Mouse (Mus musculus): ENCODE measurements around the gene Gkn2. TPM values are rescaled to one million over a fixed set of nuclear protein-coding genes. Genes with fewer than 3 reads are reported as not detected.
A peak's percentile ranks its signal among the peaks of the same experiment; 100 is the strongest.

The Gkn2 gene
- polyA plus RNA-seq (2015; fragmentation: Nextera tagmentation; extraction: Ambion mirVana) = not detected in 2 replicates

- WGBS = 93% methylated on average over 9 of the region's 9 CpGs
These were observed at the start of gene Gkn2 for GRCm38 (mm10) chr6:87373057-87373456. Gene Gkn2, plus strand, starts transcription at chr6:87373357.

GRCm38 (mm10) chr6:87323381-87323780 is 49.8 kb upstream of the Gkn2 start:
- no peaks in the 10 kb centered on the region for H3K4me1 ChIP-seq
- H3K9ac ChIP-seq (replicated peaks) = no peak overlapping the region
- H3K4me3 ChIP-seq = no peak overlapping the region
- no peaks in the 10 kb centered on the region for H3K36me3 ChIP-seq
- WGBS = 94% methylated on average over 2 of the region's 2 CpGs
- no peaks in the 10 kb centered on the region for H3K27me3 ChIP-seq
- no peak for ATAC-seq (replicated peaks)
- H3K27ac ChIP-seq (replicated peaks) = no peak overlapping the region
- H3K4me2 ChIP-seq (replicated peaks) = no peak overlapping the region
- H3K9me3 ChIP-seq = no peaks in the 10 kb centered on the region

More at GRCm38 (mm10) chr6:87373057-87373456, at the start of gene Gkn2:
- no peaks in the 10 kb centered on the region for H3K36me3 ChIP-seq
- no peak within 1 kb of the TSS for H3K4me2 ChIP-seq (replicated peaks)
- no peak within 1 kb of the TSS for H3K27ac ChIP-seq (replicated peaks)
- no peaks in the 10 kb centered on the region for H3K27me3 ChIP-seq
- no peak within 1 kb of the TSS for H3K4me3 ChIP-seq
- H3K9me3 ChIP-seq = no peaks in the 10 kb centered on the region
- H3K4me1 ChIP-seq = no peaks in the 10 kb centered on the region
- no peak within 1 kb of the TSS for H3K9ac ChIP-seq (replicated peaks)
- no peak for ATAC-seq (replicated peaks)

GRCm38 (mm10) chr6:87326932-87327331 is 46.2 kb upstream of the Gkn2 start:
- 87% methylated on average over 2 of the region's 2 CpGs for WGBS
- H3K36me3 ChIP-seq = no peaks in the 10 kb centered on the region
- H3K9ac ChIP-seq (replicated peaks) = no peak overlapping the region
- no peak overlapping the region for H3K4me2 ChIP-seq (replicated peaks)
- no peak overlapping the region for H3K4me3 ChIP-seq
- H3K27me3 ChIP-seq = no peaks in the 10 kb centered on the region
- H3K9me3 ChIP-seq = no peaks in the 10 kb centered on the region
- ATAC-seq (replicated peaks) = no peak
- peaks cover 10% of the 10 kb centered on the region for H3K4me1 ChIP-seq
- no peak overlapping the region for H3K27ac ChIP-seq (replicated peaks)

DNA sequence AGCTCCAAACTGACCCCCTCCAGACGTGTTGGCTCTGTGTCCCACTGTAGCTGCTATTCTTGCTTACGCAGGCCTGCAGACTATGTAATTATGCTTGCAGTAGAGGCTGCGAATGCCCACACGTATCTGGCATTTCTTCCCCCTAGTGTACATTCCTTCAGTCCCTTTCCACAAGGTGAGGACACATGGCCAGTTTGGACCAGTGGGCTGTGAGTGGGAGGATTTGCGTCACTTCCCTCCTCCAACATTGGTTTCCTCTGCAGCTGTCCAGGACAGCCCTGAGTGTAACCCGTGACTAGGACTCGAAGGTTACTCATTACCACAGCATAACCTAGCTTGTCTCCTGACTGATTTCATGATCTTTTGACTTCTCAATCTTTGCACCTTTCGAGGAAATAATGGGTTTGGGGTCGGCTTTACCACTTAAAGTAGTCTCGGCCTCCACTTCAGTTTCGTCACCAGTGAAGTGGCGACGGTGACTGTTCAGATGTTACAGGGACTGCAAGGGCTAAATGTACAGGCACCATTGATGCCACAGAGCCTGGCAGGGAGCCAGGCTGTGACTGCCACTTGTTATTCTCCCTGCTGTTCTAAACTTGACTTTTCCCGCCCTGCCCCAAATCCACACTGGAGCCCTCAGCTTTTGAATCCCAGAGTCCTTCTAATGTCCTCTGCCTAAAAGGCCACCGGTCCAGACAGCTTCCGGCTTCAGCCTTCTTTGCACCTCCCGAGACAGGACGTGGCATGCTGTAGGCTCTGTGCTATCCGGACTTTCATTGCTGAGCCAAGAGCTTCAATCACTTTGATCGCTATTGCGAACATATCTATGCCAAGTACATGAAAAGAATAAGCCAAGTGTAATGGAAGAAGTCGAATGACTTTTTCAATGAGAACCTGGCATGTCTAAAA is 44.6 kb upstream of the Gkn2 start:
- H3K36me3 ChIP-seq = no peaks in the 10 kb centered on the region
- ATAC-seq (replicated peaks) = no peak
- no peaks in the 10 kb centered on the region for H3K9me3 ChIP-seq
- H3K4me2 ChIP-seq (replicated peaks) = no peak overlapping the region
- no peak overlapping the region for H3K27ac ChIP-seq (replicated peaks)
- H3K9ac ChIP-seq (replicated peaks) = no peak overlapping the region
- H3K4me3 ChIP-seq = no peak overlapping the region
- H3K4me1 ChIP-seq = peaks cover 16% of the 10 kb centered on the region
- WGBS = 69% methylated on average over 22 of the region's 22 CpGs
- H3K27me3 ChIP-seq = no peaks in the 10 kb centered on the region

DNA sequence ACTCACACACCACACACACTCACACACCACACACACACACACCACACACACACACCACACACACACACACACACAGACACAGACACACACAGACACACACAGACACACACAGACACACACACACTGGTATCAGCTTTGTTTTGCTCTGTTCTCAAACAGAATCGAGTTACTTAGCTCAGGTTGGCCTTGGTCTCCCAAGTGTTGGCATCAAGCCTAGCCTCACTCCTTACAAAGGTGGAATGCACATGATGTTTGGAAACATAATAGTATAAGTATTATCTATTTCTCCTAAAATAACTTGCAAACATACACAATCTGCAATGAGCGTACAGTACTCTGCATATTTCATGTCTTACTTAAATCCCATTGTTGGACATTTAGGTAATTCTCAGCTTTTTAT is 40.8 kb upstream of the Gkn2 start:
- Histone ChIP-seq H3K27me3 (no peaks in the 10 kb centered on the region), H3K4me3 (no peak overlapping the region), H3K36me3 (no peaks in the 10 kb centered on the region), H3K9me3 (no peaks in the 10 kb centered on the region), H3K27ac (replicated peaks) (no peak overlapping the region), H3K4me1 (peaks cover 29% of the 10 kb centered on the region), H3K4me2 (replicated peaks) (no peak overlapping the region), H3K9ac (replicated peaks) (no peak overlapping the region)
- ATAC-seq (replicated peaks) = no peak
- WGBS = 65% methylated on average over 2 of the region's 2 CpGs

GRCm38 (mm10) chr6:87334361-87335090 is 38.6 kb upstream of the Gkn2 start:
- peak overlapping the region; percentile 65 for H3K4me3 ChIP-seq
- 2% methylated on average over 11 of the region's 11 CpGs for WGBS
- peak overlapping the region; percentile 86 for H3K4me2 ChIP-seq (replicated peaks)
- H3K9me3 ChIP-seq = no peaks in the 10 kb centered on the region
- peak; percentile 55 for ATAC-seq (replicated peaks)
- H3K36me3 ChIP-seq = no peaks in the 10 kb centered on the region
- no peaks in the 10 kb centered on the region for H3K27me3 ChIP-seq
- H3K27ac ChIP-seq (replicated peaks) = no peak overlapping the region
- peaks cover 22% of the 10 kb centered on the region for H3K4me1 ChIP-seq
- H3K9ac ChIP-seq (replicated peaks) = peak overlapping the region; percentile 66

DNA sequence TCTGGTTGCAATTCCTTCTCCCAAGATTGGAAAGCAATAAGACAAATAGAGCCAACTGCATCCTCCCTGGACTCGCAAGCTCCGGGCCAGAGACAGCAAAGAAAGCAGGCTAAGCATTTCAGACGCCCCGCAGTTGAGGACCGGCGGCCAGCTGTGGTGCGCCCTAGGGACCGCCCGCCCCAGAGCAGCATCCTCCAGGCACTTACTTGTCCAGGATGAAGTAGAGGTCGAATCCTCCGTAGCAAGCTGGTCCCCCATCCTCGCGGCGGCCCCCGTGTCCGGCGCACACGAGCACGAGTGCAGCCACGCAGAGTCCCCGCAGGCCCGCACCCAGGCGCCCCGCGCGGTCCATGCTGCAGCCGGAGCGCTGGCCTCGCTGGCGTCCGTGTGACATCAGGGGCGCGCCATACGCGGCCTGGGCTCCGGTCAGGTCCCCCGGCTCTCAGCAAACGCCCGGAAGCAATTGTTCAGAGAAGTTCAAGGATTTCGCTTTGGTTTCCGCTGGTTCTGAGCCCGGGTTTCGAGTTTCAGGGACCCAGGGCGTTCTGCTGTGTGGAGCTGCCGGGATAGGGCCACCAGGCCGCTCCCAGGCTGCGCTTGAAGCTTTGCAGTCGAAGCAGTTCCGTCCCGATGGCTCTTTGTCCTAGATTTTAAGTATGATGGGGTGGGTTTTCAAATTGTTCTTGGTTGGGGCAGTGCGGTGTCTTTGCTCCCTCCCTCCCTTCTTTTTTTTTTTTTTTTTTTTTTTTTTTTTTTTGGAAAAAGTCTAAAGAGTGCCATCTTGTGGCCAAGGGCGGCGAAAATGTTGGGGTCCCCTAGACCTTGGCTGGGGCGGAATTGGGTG is 37.8 kb upstream of the Gkn2 start, which contains the start of gene Antxr1:
TSS of gene Antxr1 (minus strand) at position 731 of the 844 bp plus-strand sequence.
- under 1% methylated on average over 54 of the region's 54 CpGs for WGBS

GRCm38 (mm10) chr6:87335935-87336295 is 37.2 kb upstream of the Gkn2 start:
- H3K9me3 ChIP-seq = no peaks in the 10 kb centered on the region
- peak overlapping the region; percentile 86; the same call in 1 of the 2 replicates for H3K4me2 ChIP-seq (replicated peaks)
- peaks cover 22% of the 10 kb centered on the region for H3K4me1 ChIP-seq
- 29% methylated on average over 6 of the region's 6 CpGs for WGBS
- H3K36me3 ChIP-seq = no peaks in the 10 kb centered on the region
- H3K9ac ChIP-seq (replicated peaks) = no peak overlapping the region
- ATAC-seq (replicated peaks) = no peak; the same call in 1 of the 2 replicates
- H3K27ac ChIP-seq (replicated peaks) = no peak overlapping the region
- no peaks in the 10 kb centered on the region for H3K27me3 ChIP-seq
- H3K4me3 ChIP-seq = no peak overlapping the region

More for the DNA sequence above, 37.8 kb upstream of the Gkn2 start, which contains the start of gene Antxr1:
- H3K4me2 ChIP-seq (replicated peaks) = peak within 1 kb of the TSS; percentile 86
- peaks cover 22% of the 10 kb centered on the region for H3K4me1 ChIP-seq
- H3K27me3 ChIP-seq = no peaks in the 10 kb centered on the region
- peak within 1 kb of the TSS; percentile 66 for H3K9ac ChIP-seq (replicated peaks)
- H3K9me3 ChIP-seq = no peaks in the 10 kb centered on the region
- H3K36me3 ChIP-seq = no peaks in the 10 kb centered on the region
- H3K27ac ChIP-seq (replicated peaks) = peak within 1 kb of the TSS; percentile 25; the same call in 1 of the 2 replicates
- ATAC-seq (replicated peaks) = peak; percentile 77
- H3K4me3 ChIP-seq = peak within 1 kb of the TSS; percentile 65

- no peak within 1 kb of the TSS for H3K9ac ChIP-seq (replicated peaks)
- no peaks in the 10 kb centered on the region for H3K9me3 ChIP-seq
- H3K27me3 ChIP-seq = no peaks in the 10 kb centered on the region
- H3K4me3 ChIP-seq = no peak within 1 kb of the TSS
- WGBS = 92% methylated on average over 8 of the region's 8 CpGs
- H3K27ac ChIP-seq (replicated peaks) = no peak within 1 kb of the TSS
- H3K4me2 ChIP-seq (replicated peaks) = no peak within 1 kb of the TSS
- no peaks in the 10 kb centered on the region for H3K4me1 ChIP-seq
- ATAC-seq (replicated peaks) = no peak
- no peaks in the 10 kb centered on the region for H3K36me3 ChIP-seq
These were observed 22.3 kb upstream of the Gkn2 start, which contains the start of gene Gkn1 for GRCm38 (mm10) chr6:87350829-87351228. Gene Gkn1, minus strand, starts transcription at chr6:87350942.

GRCm38 (mm10) chr6:87354441-87354840 is 18.7 kb upstream of the Gkn2 start:
- Histone ChIP-seq H3K4me1 (no peaks in the 10 kb centered on the region), H3K27me3 (no peaks in the 10 kb centered on the region), H3K27ac (replicated peaks) (no peak overlapping the region), H3K9ac (replicated peaks) (no peak overlapping the region), H3K36me3 (no peaks in the 10 kb centered on the region), H3K9me3 (no peaks in the 10 kb centered on the region), H3K4me2 (replicated peaks) (no peak overlapping the region), H3K4me3 (no peak overlapping the region)
- ATAC-seq (replicated peaks) = no peak
- WGBS = 52% methylated on average over 5 of the region's 5 CpGs

DNA sequence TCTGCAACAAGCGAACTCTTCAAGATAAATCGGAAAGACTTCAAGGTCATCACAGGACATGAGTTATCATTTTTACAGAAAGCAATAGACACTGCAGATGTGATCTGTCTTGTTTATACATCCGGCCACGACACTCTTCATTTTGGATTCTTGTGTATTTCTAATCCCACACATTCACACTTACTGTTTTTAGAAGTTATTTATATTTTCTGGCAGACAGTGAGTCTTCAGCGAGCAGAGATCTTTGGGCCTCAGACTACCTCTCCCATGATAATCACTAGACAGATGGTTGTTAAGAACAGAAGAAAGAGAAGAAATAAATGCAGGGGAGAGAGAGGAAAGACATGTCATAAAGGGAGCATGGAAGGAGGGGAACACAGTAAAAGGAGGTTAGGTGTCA is 3.9 kb upstream of the Gkn2 start:
- H3K27ac ChIP-seq (replicated peaks) = no peak overlapping the region

More for the DNA sequence above, 3.9 kb upstream of the Gkn2 start:
- Histone ChIP-seq H3K4me2 (replicated peaks) (no peak overlapping the region), H3K4me3 (no peak overlapping the region), H3K36me3 (no peaks in the 10 kb centered on the region), H3K4me1 (no peaks in the 10 kb centered on the region), H3K27me3 (no peaks in the 10 kb centered on the region), H3K9me3 (no peaks in the 10 kb centered on the region), H3K9ac (replicated peaks) (no peak overlapping the region)
- 93% methylated on average over 5 of the region's 5 CpGs for WGBS
- no peak for ATAC-seq (replicated peaks)

Data from forebrain, embryonic 15.5 days (tissue).